Mouse (Mus musculus): Measurements from ENCODE around the gene Pkp4. TPM values are rescaled to one million over a fixed set of nuclear protein-coding genes. Genes with fewer than 3 reads are reported as not detected.
A peak's percentile ranks its signal among the peaks of the same experiment; 100 is the strongest.

Pkp4 gene
- polyA plus RNA-seq, 1 experiment from 2014 or later, result 7.6 TPM

- Histone ChIP-seq H3K4me1 (peaks cover 27% of the 10 kb centered on the region), H3K9me3 (replicated peaks) (no peaks in the 10 kb centered on the region), H3K27ac (no peak overlapping the region), H3K4me3 (no peak overlapping the region), H3K9ac (no peak overlapping the region), H3K36me3 (no peaks in the 10 kb centered on the region), H3K27me3 (replicated peaks) (no peaks in the 10 kb centered on the region), H3K4me2 (no peak overlapping the region)
- 73% methylated on average over 9 of the region's 9 CpGs for WGBS (ENCODE audit: insufficient replicate concordance)
- ATAC-seq, result no peak
Measured at GRCm38 (mm10) chr2:59169572-59170207, 9.0 kb downstream of the Pkp4 start.

DNA sequence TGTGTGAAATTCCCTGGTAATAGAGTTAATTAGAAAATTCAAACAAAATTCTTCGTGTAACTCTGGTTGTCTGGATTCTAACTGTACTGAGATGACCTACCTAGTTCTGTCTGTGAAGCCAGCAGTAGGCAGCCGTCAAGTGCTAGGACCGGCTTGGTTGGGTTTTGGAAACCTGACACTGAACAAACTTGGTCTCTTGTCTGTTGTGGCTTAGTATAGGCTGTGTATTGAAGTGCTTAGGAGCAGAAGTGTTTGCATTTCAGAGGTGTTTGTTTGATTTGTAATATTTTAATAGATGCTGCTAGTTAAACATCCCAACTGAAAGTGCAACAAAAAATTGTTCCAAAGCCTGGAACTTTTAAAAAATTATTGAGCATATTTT is 9.5 kb downstream of the Pkp4 start:
- WGBS (ENCODE audit: insufficient replicate concordance), result 71% methylated on average over 3 of the region's 3 CpGs
- H3K4me1 ChIP-seq, result peaks cover 27% of the 10 kb centered on the region
- H3K9ac ChIP-seq, result no peak overlapping the region
- no peak overlapping the region for H3K4me2 ChIP-seq
- no peaks in the 10 kb centered on the region for H3K36me3 ChIP-seq
- no peak for ATAC-seq
- no peak overlapping the region for H3K27ac ChIP-seq
- H3K27me3 ChIP-seq (replicated peaks), result no peaks in the 10 kb centered on the region
- no peaks in the 10 kb centered on the region for H3K9me3 ChIP-seq (replicated peaks)
- H3K4me3 ChIP-seq, result no peak overlapping the region

DNA sequence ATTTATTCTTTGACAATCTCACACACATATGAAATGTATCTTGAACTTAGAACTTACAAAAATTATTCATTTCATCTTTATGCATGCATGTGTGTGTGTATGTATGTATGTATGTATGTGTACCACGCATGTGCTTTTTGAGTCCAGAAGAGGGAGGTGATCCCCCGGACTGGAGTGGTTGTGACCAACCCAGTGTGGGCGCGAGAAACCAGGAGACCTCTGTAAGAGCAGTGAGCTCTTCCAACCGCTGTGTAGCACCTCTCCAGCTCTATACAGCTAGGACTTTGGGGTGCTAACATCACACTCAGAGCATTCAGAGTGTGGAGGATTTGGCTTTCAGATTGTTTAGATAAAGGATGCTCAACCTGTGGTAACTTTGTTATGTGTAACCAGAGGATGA is 9.9 kb downstream of the Pkp4 start:
- ATAC-seq, result no peak
- Histone ChIP-seq H3K4me3 (no peak overlapping the region), H3K4me1 (peaks cover 27% of the 10 kb centered on the region), H3K36me3 (no peaks in the 10 kb centered on the region), H3K27me3 (replicated peaks) (no peaks in the 10 kb centered on the region), H3K9ac (no peak overlapping the region), H3K4me2 (no peak overlapping the region), H3K27ac (no peak overlapping the region), H3K9me3 (replicated peaks) (no peaks in the 10 kb centered on the region)
- 87% methylated on average over 5 of the region's 5 CpGs for WGBS (ENCODE audit: insufficient replicate concordance)

- Histone ChIP-seq H3K4me3 (no peak overlapping the region), H3K9ac (no peak overlapping the region), H3K27ac (no peak overlapping the region), H3K9me3 (replicated peaks) (no peaks in the 10 kb centered on the region), H3K27me3 (replicated peaks) (no peaks in the 10 kb centered on the region), H3K4me1 (peaks cover 26% of the 10 kb centered on the region), H3K4me2 (peak overlapping the region; percentile 3; the same call in 1 of the 2 replicates), H3K36me3 (no peaks in the 10 kb centered on the region)
- WGBS (ENCODE audit: insufficient replicate concordance), result 34% methylated on average over 5 of the region's 5 CpGs
- ATAC-seq, result no peak
Measured at GRCm38 (mm10) chr2:59171533-59171932, 10.9 kb downstream of the Pkp4 start.

GRCm38 (mm10) chr2:59175926-59176325 is 15.3 kb downstream of the Pkp4 start:
- Histone ChIP-seq H3K27me3 (replicated peaks) (no peaks in the 10 kb centered on the region), H3K9ac (no peak overlapping the region), H3K4me2 (no peak overlapping the region), H3K9me3 (replicated peaks) (no peaks in the 10 kb centered on the region), H3K36me3 (no peaks in the 10 kb centered on the region), H3K4me3 (no peak overlapping the region), H3K27ac (no peak overlapping the region), H3K4me1 (peaks cover 35% of the 10 kb centered on the region)
- 69% methylated on average over 6 of the region's 6 CpGs for WGBS (ENCODE audit: insufficient replicate concordance)
- ATAC-seq, result no peak

DNA sequence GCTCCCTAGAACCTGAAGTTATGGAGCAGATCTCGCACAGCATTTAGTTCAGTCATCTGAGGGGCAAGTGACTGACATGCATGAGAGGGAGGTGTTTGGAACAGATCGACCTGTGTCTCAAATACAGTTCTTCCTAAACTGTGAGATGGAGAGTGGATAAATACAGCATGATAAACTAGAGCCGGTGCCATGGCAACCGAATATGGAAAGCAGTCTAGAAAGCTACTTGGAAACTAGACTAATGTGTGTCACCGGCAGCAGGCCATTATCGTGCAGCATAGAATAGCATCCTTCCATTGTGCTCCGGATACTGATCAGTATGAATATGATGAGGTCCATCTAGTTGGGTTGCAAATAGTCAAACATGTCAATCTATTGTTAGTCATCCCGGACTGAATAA is 17.5 kb downstream of the Pkp4 start:
- no peak overlapping the region for H3K27ac ChIP-seq
- no peaks in the 10 kb centered on the region for H3K9me3 ChIP-seq (replicated peaks)
- no peaks in the 10 kb centered on the region for H3K36me3 ChIP-seq
- no peaks in the 10 kb centered on the region for H3K27me3 ChIP-seq (replicated peaks)
- no peak overlapping the region for H3K4me2 ChIP-seq
- H3K4me3 ChIP-seq, result no peak overlapping the region
- no peak overlapping the region for H3K9ac ChIP-seq
- H3K4me1 ChIP-seq, result peaks cover 31% of the 10 kb centered on the region
- WGBS (ENCODE audit: insufficient replicate concordance), result 84% methylated on average over 8 of the region's 8 CpGs
- no peak for ATAC-seq

DNA sequence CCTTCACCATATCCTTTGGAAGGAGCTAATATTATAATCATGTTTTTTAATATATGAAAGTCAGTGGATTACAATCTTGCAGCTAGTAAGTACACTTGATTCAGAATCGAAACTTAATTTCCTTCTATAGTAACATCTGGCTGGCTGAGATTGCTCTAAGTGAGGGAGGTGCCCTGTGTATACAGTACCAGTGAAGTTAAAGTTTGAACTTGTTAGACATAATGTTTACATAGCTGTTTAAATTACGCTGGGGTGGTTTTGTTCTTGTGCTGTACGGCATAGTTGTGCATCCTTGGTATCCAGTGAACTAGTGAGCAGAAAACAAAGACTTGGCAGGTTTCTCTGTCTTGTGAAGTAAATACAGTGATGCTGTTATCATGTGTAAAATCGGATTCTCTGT is 18.3 kb downstream of the Pkp4 start:
- Histone ChIP-seq H3K36me3 (no peaks in the 10 kb centered on the region), H3K4me3 (no peak overlapping the region), H3K9me3 (replicated peaks) (no peaks in the 10 kb centered on the region), H3K9ac (no peak overlapping the region), H3K4me2 (no peak overlapping the region), H3K27me3 (replicated peaks) (no peaks in the 10 kb centered on the region), H3K27ac (no peak overlapping the region), H3K4me1 (peaks cover 34% of the 10 kb centered on the region)
- no peak for ATAC-seq
- WGBS (ENCODE audit: insufficient replicate concordance), result 64% methylated on average over 4 of the region's 4 CpGs

GRCm38 (mm10) chr2:59179487-59179886 is 18.8 kb downstream of the Pkp4 start:
- Histone ChIP-seq H3K27me3 (replicated peaks) (no peaks in the 10 kb centered on the region), H3K9me3 (replicated peaks) (no peaks in the 10 kb centered on the region), H3K9ac (no peak overlapping the region), H3K4me1 (peaks cover 34% of the 10 kb centered on the region), H3K4me3 (no peak overlapping the region), H3K27ac (no peak overlapping the region), H3K36me3 (no peaks in the 10 kb centered on the region), H3K4me2 (no peak overlapping the region)
- ATAC-seq, result no peak
- WGBS (ENCODE audit: insufficient replicate concordance), result 55% methylated on average over 5 of the region's 5 CpGs

DNA sequence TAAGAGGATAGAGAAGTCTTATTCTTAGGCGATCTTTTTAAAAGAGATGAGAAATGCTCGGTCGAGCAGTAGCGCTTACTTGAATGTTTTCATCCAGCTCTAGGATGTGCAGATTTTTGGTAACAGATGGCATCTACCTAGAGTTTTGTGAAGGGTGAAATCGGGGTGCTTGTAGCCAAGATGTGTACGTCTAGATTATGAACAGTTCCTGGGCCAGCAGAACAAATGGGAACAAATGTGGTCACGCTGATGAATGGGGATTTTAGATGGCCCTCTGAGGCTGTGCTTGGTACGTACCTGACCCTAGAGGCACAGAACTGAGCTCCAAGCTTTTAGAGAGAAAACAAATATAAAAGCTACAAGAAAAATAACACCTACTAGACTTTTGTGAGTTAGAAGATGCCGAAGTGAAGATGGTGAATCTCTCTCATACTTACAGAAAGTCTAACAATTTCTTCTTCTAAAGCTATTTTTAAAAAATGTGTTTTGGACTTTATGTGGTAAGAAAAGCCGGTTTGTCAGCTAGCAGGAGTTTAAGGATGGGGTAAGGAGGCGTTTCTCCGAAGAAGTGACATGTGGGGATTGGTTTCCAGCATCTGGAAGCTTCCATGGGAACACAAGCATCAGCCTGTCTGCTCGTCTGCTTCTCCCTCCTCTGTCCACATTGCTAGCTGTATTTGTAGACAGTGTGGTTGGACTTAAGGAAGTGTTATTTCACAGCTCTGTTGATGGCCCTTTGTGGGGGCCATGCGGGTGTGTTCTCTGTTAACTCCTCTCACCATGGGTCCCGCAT is 20.9 kb downstream of the Pkp4 start:
- no peak overlapping the region for H3K27ac ChIP-seq
- H3K36me3 ChIP-seq, result no peaks in the 10 kb centered on the region
- no peak for ATAC-seq
- no peak overlapping the region for H3K4me3 ChIP-seq
- no peak overlapping the region for H3K4me2 ChIP-seq
- H3K4me1 ChIP-seq, result peaks cover 34% of the 10 kb centered on the region
- H3K27me3 ChIP-seq (replicated peaks), result no peaks in the 10 kb centered on the region
- H3K9me3 ChIP-seq (replicated peaks), result no peaks in the 10 kb centered on the region
- 76% methylated on average over 15 of the region's 15 CpGs for WGBS (ENCODE audit: insufficient replicate concordance)
- no peak overlapping the region for H3K9ac ChIP-seq

GRCm38 (mm10) chr2:59183541-59183940 is 22.9 kb downstream of the Pkp4 start:
- no peak overlapping the region for H3K27ac ChIP-seq
- H3K4me1 ChIP-seq, result peaks cover 29% of the 10 kb centered on the region
- H3K4me2 ChIP-seq, result no peak overlapping the region
- H3K36me3 ChIP-seq, result peaks cover 8% of the 10 kb centered on the region
- no peaks in the 10 kb centered on the region for H3K27me3 ChIP-seq (replicated peaks)
- ATAC-seq, result no peak
- 56% methylated on average over 4 of the region's 4 CpGs for WGBS (ENCODE audit: insufficient replicate concordance)
- no peak overlapping the region for H3K4me3 ChIP-seq
- H3K9ac ChIP-seq, result no peak overlapping the region
- no peaks in the 10 kb centered on the region for H3K9me3 ChIP-seq (replicated peaks)

- no peaks in the 10 kb centered on the region for H3K9me3 ChIP-seq (replicated peaks)
- 65% methylated on average over 11 of the region's 11 CpGs for WGBS (ENCODE audit: insufficient replicate concordance)
- no peak overlapping the region for H3K4me3 ChIP-seq
- no peaks in the 10 kb centered on the region for H3K27me3 ChIP-seq (replicated peaks)
- no peak overlapping the region for H3K9ac ChIP-seq
- H3K4me1 ChIP-seq, result peaks cover 22% of the 10 kb centered on the region
- no peak overlapping the region for H3K4me2 ChIP-seq
- peaks cover 8% of the 10 kb centered on the region for H3K36me3 ChIP-seq
- no peak for ATAC-seq
- H3K27ac ChIP-seq, result no peak overlapping the region
Measured at GRCm38 (mm10) chr2:59184107-59185064, 23.7 kb downstream of the Pkp4 start.

GRCm38 (mm10) chr2:59186122-59186521 is 25.5 kb downstream of the Pkp4 start:
- H3K4me3 ChIP-seq, result no peak overlapping the region
- H3K27me3 ChIP-seq (replicated peaks), result no peaks in the 10 kb centered on the region
- peaks cover 8% of the 10 kb centered on the region for H3K36me3 ChIP-seq
- no peaks in the 10 kb centered on the region for H3K9me3 ChIP-seq (replicated peaks)
- no peak overlapping the region for H3K27ac ChIP-seq
- H3K4me2 ChIP-seq, result no peak overlapping the region
- WGBS (ENCODE audit: insufficient replicate concordance), result 80% methylated on average over 8 of the region's 8 CpGs
- no peak overlapping the region for H3K9ac ChIP-seq
- H3K4me1 ChIP-seq, result peaks cover 6% of the 10 kb centered on the region; the same call in 1 of the 2 replicates
- no peak for ATAC-seq
